Mouse (Mus musculus) intestine, postnatal 0 days (tissue): Measurements from ENCODE around the gene Iqch. TPM values are rescaled to one million over a fixed set of nuclear protein-coding genes. Genes with fewer than 3 reads are reported as not detected.

ENCODE experiments used
- ATAC-seq: fragments of 200-750 bp; cut with Nextera tagmentation; 2 replicates; pipeline ENCODE4 v1.8.0; 2017; ENCODE audit warnings: mild to moderate bottlenecking, moderate TSS enrichment, moderate library complexity
- H3K27ac ChIP-seq: fragments of 300-500 bp; sonication (generic); 2 replicates; pipeline ENCODE4 v1.5.1; 2014; ENCODE audit warnings: mild to moderate bottlenecking, low read depth, low read length, moderate library complexity
- H3K27me3 ChIP-seq: fragments of 300-500 bp; sonication (generic); replicated peaks from 2 replicates; pipeline ENCODE4 v1.6.1; 2014; ENCODE audit warnings: low read length, mixed read lengths; ENCODE audit not compliant: control insufficient read depth, insufficient read depth
- H3K36me3 ChIP-seq: fragments of 300-500 bp; sonication (generic); 2 replicates; pipeline ENCODE4 v1.6.1; 2014; ENCODE audit warnings: mild to moderate bottlenecking, moderate library complexity; ENCODE audit not compliant: control insufficient read depth, insufficient read depth
- H3K4me1 ChIP-seq: fragments of 300-500 bp; sonication (generic); replicated peaks from 2 replicates; pipeline ENCODE4 v1.6.1; 2014; ENCODE audit warnings: antibody characterized with exemption, low read length, mixed read lengths; ENCODE audit not compliant: control insufficient read depth, insufficient read depth
- H3K4me2 ChIP-seq: fragments of 300-500 bp; sonication (generic); replicated peaks from 2 replicates; pipeline ENCODE4 v1.6.1; 2014; ENCODE audit warnings: low read depth, mild to moderate bottlenecking, moderate library complexity
- H3K4me3 ChIP-seq: fragments of 300-500 bp; sonication (generic); 2 replicates; pipeline ENCODE4 v1.5.1; 2014; ENCODE audit warnings: low read depth, low read length
- H3K9ac ChIP-seq: fragments of 300-500 bp; sonication (generic); 2 replicates; pipeline ENCODE4 v1.6.1; 2014; ENCODE audit warnings: mild to moderate bottlenecking, low read depth, low read length
- H3K9me3 ChIP-seq: fragments of 300-500 bp; sonication (generic); 2 replicates; pipeline ENCODE4 v1.6.1; 2016; ENCODE audit warnings: mixed run types; ENCODE audit not compliant: control insufficient read depth
- CTCF ChIP-seq: sonication (generic); IDR thresholded peaks from 2 replicates; pipeline ENCODE4 v1.5.1; 2016; ENCODE audit warnings: low read depth, mild to moderate bottlenecking, control low read depth, antibody characterized with exemption, moderate library complexity
- WGBS: fragments of 180-500 bp; shearing (Covaris S2); extraction: QIAGEN DNeasy Blood & Tissue Kit; methylation state at CpG from one replicate; pipeline ENCODE4 v1.1.7; 2014; 5-methylcytosine and 5-hydroxymethylcytosine counted together
- polyA plus RNA-seq: library from polyadenylated mRNA; unstranded; fragments of >200 nt; fragmentation: Nextera tagmentation; extraction: Ambion mirVana; gene quantifications from 2 replicates; pipeline ENCODE4 v1.2.1, GENCODE M21; 2015

Gene Iqch
- polyA plus RNA-seq, 1 experiment from 2014 or later, result not detected

- Histone ChIP-seq H3K4me1 (no peaks in the 10 kb centered on the region), H3K9ac (no peak overlapping the region), H3K4me2 (no peak overlapping the region), H3K4me3 (no peak overlapping the region), H3K27ac (no peak overlapping the region), H3K9me3 (no peaks in the 10 kb centered on the region), H3K36me3 (no peaks in the 10 kb centered on the region), H3K27me3 (no peaks in the 10 kb centered on the region)
- 78% methylated on average over 2 of the region's 2 CpGs for WGBS
- TF ChIP-seq CTCF, result no peak
- ATAC-seq, result no peak
Observed at GRCm38 (mm10) chr9:63503890-63504289, 98.4 kb downstream of the Iqch start.

- H3K9ac ChIP-seq, result no peak overlapping the region
- H3K4me3 ChIP-seq, result no peak overlapping the region
- H3K9me3 ChIP-seq, result no peaks in the 10 kb centered on the region
- H3K27ac ChIP-seq, result no peak overlapping the region
- no peak for TF ChIP-seq CTCF
- no peaks in the 10 kb centered on the region for H3K36me3 ChIP-seq
- H3K27me3 ChIP-seq, result no peaks in the 10 kb centered on the region
- H3K4me2 ChIP-seq, result no peak overlapping the region
- H3K4me1 ChIP-seq, result no peaks in the 10 kb centered on the region
- no peak for ATAC-seq
- WGBS, result 78% methylated on average over 1 of the region's 1 CpGs
Observed at GRCm38 (mm10) chr9:63501516-63501915, 100.8 kb downstream of the Iqch start.

- no peak for ATAC-seq
- Histone ChIP-seq H3K36me3 (no peaks in the 10 kb centered on the region), H3K27ac (no peak overlapping the region), H3K9me3 (no peaks in the 10 kb centered on the region), H3K4me3 (no peak overlapping the region), H3K27me3 (no peaks in the 10 kb centered on the region), H3K9ac (no peak overlapping the region), H3K4me2 (no peak overlapping the region), H3K4me1 (no peaks in the 10 kb centered on the region)
- TF ChIP-seq CTCF, result no peak
- 73% methylated on average over 8 of the region's 8 CpGs for WGBS
Observed at GRCm38 (mm10) chr9:63499912-63500311, 102.4 kb downstream of the Iqch start.

GRCm38 (mm10) chr9:63495786-63496185 lies 106.5 kb downstream of the Iqch start:
- H3K4me2 ChIP-seq, result no peak overlapping the region
- no peaks in the 10 kb centered on the region for H3K9me3 ChIP-seq
- no peak for TF ChIP-seq CTCF
- no peak overlapping the region for H3K9ac ChIP-seq
- H3K27me3 ChIP-seq, result 0 out of 2 replicates have a peak, but pooled peaks cover 2% of the 10 kb centered on the region
- no peak overlapping the region for H3K4me3 ChIP-seq
- H3K27ac ChIP-seq, result no peak overlapping the region
- no peak for ATAC-seq
- H3K36me3 ChIP-seq, result no peaks in the 10 kb centered on the region
- WGBS, result 79% methylated on average over 2 of the region's 2 CpGs
- no peaks in the 10 kb centered on the region for H3K4me1 ChIP-seq

GRCm38 (mm10) chr9:63493746-63494145 lies 108.5 kb downstream of the Iqch start:
- H3K27ac ChIP-seq, result no peak overlapping the region
- no peak for ATAC-seq
- H3K4me2 ChIP-seq, result no peak overlapping the region
- no peaks in the 10 kb centered on the region for H3K4me1 ChIP-seq
- H3K9ac ChIP-seq, result no peak overlapping the region
- 0 out of 2 replicates have a peak, but pooled peaks cover 2% of the 10 kb centered on the region for H3K27me3 ChIP-seq
- H3K36me3 ChIP-seq, result no peaks in the 10 kb centered on the region
- no peak overlapping the region for H3K4me3 ChIP-seq
- TF ChIP-seq CTCF, result no peak
- H3K9me3 ChIP-seq, result no peaks in the 10 kb centered on the region
- 93% methylated on average over 4 of the region's 4 CpGs for WGBS

GRCm38 (mm10) chr9:63492291-63492690 lies 110.0 kb downstream of the Iqch start:
- H3K9ac ChIP-seq, result no peak overlapping the region
- 0 out of 2 replicates have a peak, but pooled peaks cover 2% of the 10 kb centered on the region for H3K27me3 ChIP-seq
- H3K4me1 ChIP-seq, result no peaks in the 10 kb centered on the region
- no peak for TF ChIP-seq CTCF
- H3K9me3 ChIP-seq, result no peaks in the 10 kb centered on the region
- no peak overlapping the region for H3K4me2 ChIP-seq
- no peak for ATAC-seq
- H3K4me3 ChIP-seq, result no peak overlapping the region
- H3K27ac ChIP-seq, result no peak overlapping the region
- H3K36me3 ChIP-seq, result no peaks in the 10 kb centered on the region
- WGBS, result 23% methylated on average over 9 of the region's 9 CpGs
